Mouse (Mus musculus) neural tube, embryonic 14.5 days (tissue): Measurements from ENCODE around the gene Mtmr12. TPM values are rescaled to one million over a fixed set of nuclear protein-coding genes. Genes with fewer than 3 reads are reported as not detected.
"Not testable (repeated sequence)": the region's sequence is repeated elsewhere in the genome, so short reads cannot be mapped to it uniquely, and the experiment has no call there.

Experiments
- ATAC-seq: fragments of 200-750 bp; cut with Nextera tagmentation; 2 replicates; pipeline ENCODE4 v1.8.0; 2017; ENCODE audit warnings: low read depth, mild to moderate bottlenecking, moderate TSS enrichment, moderate library complexity
- H3K27ac ChIP-seq: fragments of 300-500 bp; sonication (generic); 2 replicates; pipeline ENCODE4 v1.5.1; 2014; ENCODE audit warnings: low read depth, mild to moderate bottlenecking, control low read depth, low read length, moderate library complexity, mixed read lengths
- H3K27me3 ChIP-seq: fragments of 300-500 bp; sonication (generic); 2 replicates; pipeline ENCODE4 v1.6.1; 2014; ENCODE audit warnings: low read length; ENCODE audit not compliant: control insufficient read depth, insufficient read depth
- H3K36me3 ChIP-seq: fragments of 300-500 bp; sonication (generic); 2 replicates; pipeline ENCODE4 v1.6.1; 2014; ENCODE audit warnings: low read length, mixed read lengths; ENCODE audit not compliant: control insufficient read depth, insufficient read depth
- H3K4me1 ChIP-seq: fragments of 300-500 bp; sonication (generic); 2 replicates; pipeline ENCODE4 v1.6.1; 2014; ENCODE audit warnings: low read length; ENCODE audit not compliant: control insufficient read depth, insufficient read depth
- H3K4me2 ChIP-seq: fragments of 300-500 bp; sonication (generic); 2 replicates; pipeline ENCODE4 v1.6.1; 2014; ENCODE audit warnings: mild to moderate bottlenecking, low read depth, low read length, control low read depth
- H3K4me3 ChIP-seq: fragments of 300-500 bp; sonication (generic); 2 replicates; pipeline ENCODE4 v1.5.1; 2014; ENCODE audit warnings: low read depth, low read length, control low read depth, mixed read lengths
- H3K9ac ChIP-seq: fragments of 300-500 bp; sonication (generic); replicated peaks from 2 replicates; pipeline ENCODE4 v1.6.1; 2014; ENCODE audit warnings: low read depth, mild to moderate bottlenecking, control low read depth, low read length, mixed read lengths
- H3K9me3 ChIP-seq: fragments of 300-500 bp; sonication (generic); 2 replicates; pipeline ENCODE4 v1.6.1; 2016; ENCODE audit warnings: low read length; ENCODE audit not compliant: control insufficient read depth
- WGBS: fragments of 180-500 bp; shearing (Covaris S2); extraction: QIAGEN DNeasy Blood & Tissue Kit; methylation state at CpG from one replicate; pipeline ENCODE4 v1.1.7; 2014; 5-methylcytosine and 5-hydroxymethylcytosine counted together
- polyA plus RNA-seq: library from polyadenylated mRNA; unstranded; fragments of >200 nt; fragmentation: Nextera tagmentation; extraction: Ambion mirVana; gene quantifications from 2 replicates; pipeline ENCODE4 v1.2.1, GENCODE M21; 2014

Mtmr12 gene
- polyA plus RNA-seq, 1 experiment from 2014 or later, result 7.2 TPM

DNA sequence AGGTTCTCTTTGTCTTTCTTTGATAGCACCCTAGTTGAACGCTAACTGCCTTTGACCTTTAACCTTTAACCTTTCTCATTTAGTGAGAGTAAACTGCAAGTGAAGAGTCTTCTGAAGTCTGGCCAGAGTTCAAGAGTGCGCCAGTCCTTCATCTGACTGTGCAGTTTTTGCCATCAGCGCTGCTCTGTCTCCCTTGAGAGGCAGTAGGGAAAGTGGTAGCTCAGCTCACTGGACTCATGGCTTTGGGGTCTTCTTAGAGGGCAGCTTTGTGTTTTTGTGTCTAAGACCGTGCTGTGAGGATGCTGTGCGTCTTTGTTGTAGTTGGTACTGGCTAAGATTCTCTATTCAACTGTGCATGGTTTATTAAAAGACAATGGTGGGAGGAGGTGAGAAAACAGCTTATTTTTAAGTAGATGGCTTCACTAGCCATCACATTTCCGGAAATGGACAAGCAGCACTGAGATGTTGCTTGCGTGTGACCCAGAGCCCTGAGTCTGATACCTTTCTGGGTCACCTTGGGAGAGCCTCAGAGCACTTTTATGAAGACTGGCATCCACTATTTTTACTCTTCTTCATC is 1.9 kb downstream of the Mtmr12 start:
- no peak overlapping the region for H3K9ac ChIP-seq
- H3K27ac ChIP-seq, result no peak overlapping the region
- H3K36me3 ChIP-seq, result no peaks in the 10 kb centered on the region
- WGBS, result 49% methylated on average over 7 of the region's 7 CpGs
- no peaks in the 10 kb centered on the region for H3K27me3 ChIP-seq
- H3K9me3 ChIP-seq, result no peaks in the 10 kb centered on the region
- no peak overlapping the region for H3K4me3 ChIP-seq
- ATAC-seq, result no peak
- H3K4me2 ChIP-seq, result peak overlapping the region; percentile 58; the same call in 1 of the 2 replicates
- peaks cover 15% of the 10 kb centered on the region for H3K4me1 ChIP-seq

GRCm38 (mm10) chr15:12207556-12208090 is 2.8 kb downstream of the Mtmr12 start:
- H3K27me3 ChIP-seq, result no peaks in the 10 kb centered on the region
- H3K27ac ChIP-seq, result no peak overlapping the region
- H3K4me2 ChIP-seq, result no peak overlapping the region
- no peak overlapping the region for H3K9ac ChIP-seq
- H3K9me3 ChIP-seq, result no peaks in the 10 kb centered on the region
- no peak for ATAC-seq
- no peak overlapping the region for H3K4me3 ChIP-seq
- H3K36me3 ChIP-seq, result no peaks in the 10 kb centered on the region
- peaks cover 15% of the 10 kb centered on the region for H3K4me1 ChIP-seq
- WGBS, result 90% methylated on average over 6 of the region's 6 CpGs

GRCm38 (mm10) chr15:12211577-12211976 is 6.7 kb downstream of the Mtmr12 start:
- no peaks in the 10 kb centered on the region for H3K36me3 ChIP-seq
- H3K9me3 ChIP-seq, result no peaks in the 10 kb centered on the region
- H3K4me3 ChIP-seq, result no peak overlapping the region
- no peak overlapping the region for H3K27ac ChIP-seq
- no peaks in the 10 kb centered on the region for H3K27me3 ChIP-seq
- no peak overlapping the region for H3K9ac ChIP-seq
- H3K4me2 ChIP-seq, result no peak overlapping the region
- 73% methylated on average over 8 of the region's 8 CpGs for WGBS
- ATAC-seq, result no peak; the same call in 1 of the 2 replicates
- H3K4me1 ChIP-seq, result peaks cover 3% of the 10 kb centered on the region; the same call in 1 of the 2 replicates

DNA sequence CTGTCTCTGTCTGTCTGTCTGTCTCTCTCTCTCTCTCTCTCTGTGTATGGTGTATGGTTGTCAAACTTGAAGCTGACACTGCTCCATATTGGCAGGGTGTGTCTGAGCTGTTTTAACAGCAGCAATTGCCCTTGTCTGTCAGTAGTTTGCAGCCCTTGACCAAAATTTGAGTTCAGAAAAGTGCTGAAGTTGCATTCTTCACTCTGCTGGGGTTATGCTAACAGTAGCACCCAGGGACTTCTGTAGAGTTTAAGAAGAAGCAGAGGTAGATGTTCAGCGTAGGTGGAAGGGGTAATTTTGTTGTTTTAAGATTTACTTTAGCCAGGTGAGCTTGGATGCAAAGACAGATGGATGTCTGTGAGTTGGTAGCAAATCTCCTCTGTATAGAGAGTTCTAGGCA is 7.4 kb downstream of the Mtmr12 start:
- ATAC-seq, result no peak
- Histone ChIP-seq H3K27ac (no peak overlapping the region), H3K4me1 (no peaks in the 10 kb centered on the region), H3K4me2 (no peak overlapping the region), H3K9ac (no peak overlapping the region), H3K4me3 (no peak overlapping the region), H3K9me3 (no peaks in the 10 kb centered on the region), H3K27me3 (no peaks in the 10 kb centered on the region), H3K36me3 (no peaks in the 10 kb centered on the region)
- WGBS, result 92% methylated on average over 1 of the region's 1 CpGs

- Histone ChIP-seq H3K9ac (no peak overlapping the region), H3K9me3 (no peaks in the 10 kb centered on the region), H3K27me3 (no peaks in the 10 kb centered on the region), H3K36me3 (no peaks in the 10 kb centered on the region), H3K4me2 (no peak overlapping the region), H3K27ac (no peak overlapping the region), H3K4me1 (no peaks in the 10 kb centered on the region), H3K4me3 (no peak overlapping the region)
- no peak for ATAC-seq
- WGBS, result 83% methylated on average over 14 of the region's 14 CpGs
Observed at GRCm38 (mm10) chr15:12214531-12215414, 9.9 kb downstream of the Mtmr12 start.

GRCm38 (mm10) chr15:12215415-12215718 is 10.5 kb downstream of the Mtmr12 start:
- 86% methylated on average over 5 of the region's 5 CpGs for WGBS
- Histone ChIP-seq H3K4me2 (no peak overlapping the region), H3K4me3 (no peak overlapping the region), H3K9me3 (no peaks in the 10 kb centered on the region), H3K4me1 (no peaks in the 10 kb centered on the region), H3K9ac (no peak overlapping the region), H3K36me3 (no peaks in the 10 kb centered on the region), H3K27ac (no peak overlapping the region), H3K27me3 (no peaks in the 10 kb centered on the region)
- no peak for ATAC-seq

DNA sequence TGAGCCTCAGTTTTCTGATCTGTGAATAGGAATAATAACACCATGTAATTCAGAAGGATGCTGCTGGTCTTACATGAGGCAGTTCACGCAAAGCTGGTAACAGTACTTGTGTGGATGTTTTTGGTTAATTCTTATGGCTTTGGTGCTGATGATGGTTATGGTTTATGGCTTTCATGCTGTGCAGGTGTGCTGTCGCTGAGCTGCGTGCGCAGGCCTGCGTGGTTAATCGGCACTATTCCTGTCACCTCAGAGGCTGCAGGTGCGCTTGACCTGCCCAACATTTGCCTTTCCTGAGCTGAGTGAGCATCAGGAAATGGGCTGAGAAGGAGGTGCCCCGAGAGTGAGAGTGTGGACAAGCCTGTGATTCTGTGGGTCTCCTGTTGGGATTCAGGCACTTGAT is 11.3 kb downstream of the Mtmr12 start:
- no peak overlapping the region for H3K4me2 ChIP-seq
- H3K27ac ChIP-seq, result no peak overlapping the region

GRCm38 (mm10) chr15:12216798-12217197 is 12.0 kb downstream of the Mtmr12 start:
- Histone ChIP-seq H3K9ac (no peak overlapping the region), H3K9me3 (no peaks in the 10 kb centered on the region)
- WGBS, result 81% methylated on average over 13 of the region's 13 CpGs

More for the DNA sequence above, 11.3 kb downstream of the Mtmr12 start:
- no peaks in the 10 kb centered on the region for H3K27me3 ChIP-seq
- H3K9me3 ChIP-seq, result no peaks in the 10 kb centered on the region
- no peak overlapping the region for H3K9ac ChIP-seq
- H3K36me3 ChIP-seq, result no peaks in the 10 kb centered on the region
- no peaks in the 10 kb centered on the region for H3K4me1 ChIP-seq
- 95% methylated on average over 8 of the region's 8 CpGs for WGBS
- ATAC-seq, result no peak
- no peak overlapping the region for H3K4me3 ChIP-seq

DNA sequence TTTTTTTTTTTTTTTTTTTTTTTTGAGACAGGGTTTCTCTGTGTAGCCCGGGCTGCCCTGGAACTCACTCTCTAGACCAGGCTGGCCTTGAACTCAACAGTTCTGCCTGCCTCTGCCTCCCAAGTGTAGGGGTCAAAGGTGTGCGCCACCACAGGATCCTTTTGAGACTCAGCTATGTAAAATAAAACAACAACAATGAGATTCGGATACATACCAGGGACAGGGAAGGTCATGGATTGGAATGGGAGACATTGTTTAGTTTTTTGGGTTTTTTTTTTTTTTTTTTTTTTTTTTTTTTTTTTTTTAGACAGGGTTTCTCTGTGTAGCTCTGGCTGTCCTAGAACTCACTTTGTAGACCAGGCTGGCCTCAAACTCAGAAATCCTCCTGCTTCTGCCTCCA is 12.5 kb downstream of the Mtmr12 start:
- H3K4me1 ChIP-seq, H3K27me3 ChIP-seq, H3K9me3 ChIP-seq, H3K36me3 ChIP-seq, H3K9ac ChIP-seq, ATAC-seq, H3K4me2 ChIP-seq, H3K27ac ChIP-seq, H3K4me3 ChIP-seq: not testable (repeated sequence)
- WGBS, result 89% methylated on average over 3 of the region's 3 CpGs

More at GRCm38 (mm10) chr15:12216798-12217197, 12.0 kb downstream of the Mtmr12 start:
- Histone ChIP-seq H3K4me2 (no peak overlapping the region), H3K27me3 (no peaks in the 10 kb centered on the region), H3K36me3 (no peaks in the 10 kb centered on the region), H3K4me3 (no peak overlapping the region), H3K27ac (no peak overlapping the region), H3K4me1 (no peaks in the 10 kb centered on the region)
- no peak for ATAC-seq
